Mouse (Mus musculus): ENCODE measurements around the gene AC129217.1. TPM values are rescaled to one million over a fixed set of nuclear protein-coding genes. Genes with fewer than 3 reads are reported as not detected.
A peak's percentile ranks its signal among the peaks of the same experiment; 100 is the strongest.
"Not testable (repeated sequence)": the region's sequence is repeated elsewhere in the genome, so short reads cannot be mapped to it uniquely, and the experiment has no call there.

AC129217.1 gene
- polyA plus RNA-seq, 1 experiment = not detected

DNA sequence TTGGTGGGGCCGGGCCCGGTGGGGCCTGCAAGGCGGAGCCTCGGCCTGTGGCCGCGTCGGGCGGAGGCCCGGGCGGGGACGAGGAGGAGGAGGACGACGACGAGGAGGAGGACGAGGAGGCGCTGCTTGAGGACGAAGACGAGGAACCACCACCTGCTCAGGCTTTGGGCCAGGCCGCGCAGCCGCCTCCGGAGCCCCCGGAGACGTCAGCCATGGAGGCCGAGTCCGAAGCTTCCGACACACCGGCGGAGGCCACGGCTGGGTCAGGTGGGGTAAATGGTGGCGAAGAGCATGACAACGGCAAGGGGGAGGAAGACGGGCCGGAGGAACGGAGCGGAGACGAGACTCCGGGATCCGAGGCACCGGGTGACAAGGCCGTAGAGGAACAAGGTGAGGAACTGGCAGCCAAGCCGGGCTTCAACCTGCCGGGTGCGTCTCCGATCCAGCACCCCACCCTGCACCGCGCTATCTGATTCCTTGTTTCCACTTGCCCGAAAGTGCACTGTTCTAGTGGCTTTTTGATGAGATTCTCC is 9.1 kb upstream of the AC129217.1 start:
- H3K4me3 ChIP-seq (ENCODE audit: insufficient read depth, low read length) = peak overlapping the region; percentile 68
- TF ChIP-seq CTCF (IDR thresholded peaks at IDR 0.05; ENCODE audit: extremely low read depth, insufficient read depth, low read length) = no peak
- no peak for TF ChIP-seq POLR2A (IDR thresholded peaks at IDR 0.05; ENCODE audit: extremely low read depth, insufficient read depth, low read length)
- peak overlapping the region; percentile 89 for H3K27ac ChIP-seq (ENCODE audit: insufficient read depth, low read length)
- peaks cover 3% of the 10 kb centered on the region; the same call in 1 of the 2 replicates for H3K4me1 ChIP-seq (ENCODE audit: control insufficient read depth, insufficient read depth, low read length)

DNA sequence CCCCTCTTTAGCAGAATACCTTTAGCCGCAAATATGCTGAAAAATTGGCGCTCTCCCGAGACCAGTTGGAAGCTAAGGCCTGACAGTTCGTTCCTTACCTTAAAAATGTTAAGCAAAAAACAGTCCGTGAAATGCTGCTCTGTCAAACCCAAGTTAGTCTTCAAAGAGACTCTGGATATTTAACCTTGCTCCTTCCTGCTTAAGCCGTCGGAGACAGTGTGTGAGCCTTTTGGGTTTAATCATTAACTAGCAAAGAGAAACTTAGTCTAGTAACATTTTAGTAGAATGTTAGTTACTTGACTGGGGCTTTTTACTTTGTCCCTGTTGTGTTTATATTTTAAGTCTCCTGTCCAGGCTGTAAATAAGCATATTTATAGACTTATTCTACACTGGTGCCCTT is 8.4 kb upstream of the AC129217.1 start:
- H3K4me1 ChIP-seq (ENCODE audit: control insufficient read depth, insufficient read depth, low read length) = peaks cover 3% of the 10 kb centered on the region; the same call in 1 of the 2 replicates
- no peak overlapping the region for H3K27ac ChIP-seq (ENCODE audit: insufficient read depth, low read length)
- TF ChIP-seq POLR2A (IDR thresholded peaks at IDR 0.05; ENCODE audit: extremely low read depth, insufficient read depth, low read length) (no peak), CTCF (IDR thresholded peaks at IDR 0.05; ENCODE audit: extremely low read depth, insufficient read depth, low read length) (no peak)
- H3K4me3 ChIP-seq (ENCODE audit: insufficient read depth, low read length) = peak overlapping the region; percentile 68

DNA sequence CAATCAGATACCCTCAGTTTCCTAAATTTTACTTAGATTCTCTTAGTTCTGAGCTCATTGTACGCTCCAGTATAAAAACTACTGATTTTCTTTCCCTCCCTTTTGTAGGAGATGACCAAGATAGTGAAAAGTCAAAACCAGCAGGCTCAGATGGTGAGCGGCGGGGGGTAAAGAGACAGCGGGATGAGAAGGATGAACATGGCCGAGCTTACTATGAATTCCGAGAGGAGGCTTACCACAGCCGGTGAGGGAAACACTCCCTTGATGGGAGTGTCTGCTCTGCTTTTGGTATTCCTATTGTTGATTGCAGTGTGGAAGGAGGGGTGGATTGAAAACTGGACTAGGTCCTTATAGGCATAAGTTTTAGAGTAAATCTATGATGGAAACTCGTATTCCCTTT is 6.9 kb upstream of the AC129217.1 start:
- Histone ChIP-seq H3K4me3 (ENCODE audit: insufficient read depth, low read length) (no peak overlapping the region; the same call in 1 of the 2 replicates), H3K4me1 (ENCODE audit: control insufficient read depth, insufficient read depth, low read length) (peaks cover 2% of the 10 kb centered on the region; the same call in 1 of the 2 replicates), H3K27ac (ENCODE audit: insufficient read depth, low read length) (no peak overlapping the region)
- TF ChIP-seq POLR2A (IDR thresholded peaks at IDR 0.05; ENCODE audit: extremely low read depth, insufficient read depth, low read length) = no peak
- TF ChIP-seq CTCF (IDR thresholded peaks at IDR 0.05; ENCODE audit: extremely low read depth, insufficient read depth, low read length) = no peak

GRCm38 (mm10) chr19:8830664-8831063 is 1.1 kb downstream of the AC129217.1 start:
- Histone ChIP-seq H3K27ac (ENCODE audit: insufficient read depth, low read length) (no peak overlapping the region), H3K4me1 (ENCODE audit: control insufficient read depth, insufficient read depth, low read length) (no peaks in the 10 kb centered on the region), H3K4me3 (ENCODE audit: insufficient read depth, low read length) (no peak overlapping the region)
- TF ChIP-seq POLR2A (IDR thresholded peaks at IDR 0.05; ENCODE audit: extremely low read depth, insufficient read depth, low read length) = no peak
- no peak for TF ChIP-seq CTCF (IDR thresholded peaks at IDR 0.05; ENCODE audit: extremely low read depth, insufficient read depth, low read length)

GRCm38 (mm10) chr19:8831262-8831661 is 1.7 kb downstream of the AC129217.1 start:
- Histone ChIP-seq H3K4me3 (ENCODE audit: insufficient read depth, low read length) (no peak overlapping the region), H3K27ac (ENCODE audit: insufficient read depth, low read length) (no peak overlapping the region), H3K4me1 (ENCODE audit: control insufficient read depth, insufficient read depth, low read length) (no peaks in the 10 kb centered on the region)
- TF ChIP-seq POLR2A (IDR thresholded peaks at IDR 0.05; ENCODE audit: extremely low read depth, insufficient read depth, low read length) = no peak
- TF ChIP-seq CTCF (IDR thresholded peaks at IDR 0.05; ENCODE audit: extremely low read depth, insufficient read depth, low read length) = no peak

- TF ChIP-seq POLR2A (IDR thresholded peaks at IDR 0.05; ENCODE audit: extremely low read depth, insufficient read depth, low read length) (no peak), CTCF (IDR thresholded peaks at IDR 0.05; ENCODE audit: extremely low read depth, insufficient read depth, low read length) (no peak)
- Histone ChIP-seq H3K4me3 (ENCODE audit: insufficient read depth, low read length) (no peak overlapping the region), H3K27ac (ENCODE audit: insufficient read depth, low read length) (no peak overlapping the region), H3K4me1 (ENCODE audit: control insufficient read depth, insufficient read depth, low read length) (peaks cover 2% of the 10 kb centered on the region; the same call in 1 of the 2 replicates)
Observed at GRCm38 (mm10) chr19:8832971-8833370, 3.4 kb downstream of the AC129217.1 start.

DNA sequence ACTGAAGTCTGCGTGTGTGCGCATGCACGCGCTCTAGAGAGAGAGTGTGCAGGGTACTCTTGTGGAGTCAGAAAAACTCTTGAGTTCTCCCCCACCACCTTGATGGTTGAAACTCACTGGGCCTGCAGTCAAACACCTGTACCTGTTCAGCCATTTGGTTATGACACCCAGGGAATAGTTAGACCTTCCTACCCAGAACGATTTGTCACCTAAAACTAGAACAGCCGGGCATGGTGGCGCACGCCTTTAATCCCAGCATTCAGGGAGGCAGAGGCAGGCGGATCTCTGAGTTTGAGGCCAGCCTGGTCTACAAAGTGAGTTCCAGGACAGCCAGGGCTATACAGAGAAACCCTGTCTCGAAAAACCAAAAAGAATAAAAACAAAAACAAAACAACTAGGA is 6.8 kb downstream of the AC129217.1 start:
- H3K27ac ChIP-seq (ENCODE audit: insufficient read depth, low read length); H3K4me1 ChIP-seq (ENCODE audit: control insufficient read depth, insufficient read depth, low read length); H3K4me3 ChIP-seq (ENCODE audit: insufficient read depth, low read length): not testable (repeated sequence)

- H3K4me1 ChIP-seq (ENCODE audit: control insufficient read depth, insufficient read depth, low read length) = peaks cover 2% of the 10 kb centered on the region; the same call in 1 of the 2 replicates
- H3K27ac ChIP-seq (ENCODE audit: insufficient read depth, low read length) = peak within 1 kb of the TSS; percentile 96
- H3K4me3 ChIP-seq (ENCODE audit: insufficient read depth, low read length) = peak within 1 kb of the TSS; percentile 68
- TF ChIP-seq CTCF (IDR thresholded peaks at IDR 0.05; ENCODE audit: extremely low read depth, insufficient read depth, low read length) (no peak; the same call in 1 of the 2 replicates), POLR2A (IDR thresholded peaks at IDR 0.05; ENCODE audit: extremely low read depth, insufficient read depth, low read length) (peak; percentile 48)
Observed at GRCm38 (mm10) chr19:8837251-8837791, 7.7 kb downstream of the AC129217.1 start, which contains the start of gene Bscl2. Bscl2 (plus strand) TSS chr19:8837467.

- Histone ChIP-seq H3K4me3 (ENCODE audit: insufficient read depth, low read length) (peak overlapping the region; percentile 68), H3K27ac (ENCODE audit: insufficient read depth, low read length) (peak overlapping the region; percentile 96), H3K4me1 (ENCODE audit: control insufficient read depth, insufficient read depth, low read length) (peaks cover 2% of the 10 kb centered on the region; the same call in 1 of the 2 replicates)
- TF ChIP-seq POLR2A (IDR thresholded peaks at IDR 0.05; ENCODE audit: extremely low read depth, insufficient read depth, low read length) (no peak; the same call in 1 of the 2 replicates), CTCF (IDR thresholded peaks at IDR 0.05; ENCODE audit: extremely low read depth, insufficient read depth, low read length) (no peak)
Observed at GRCm38 (mm10) chr19:8838041-8838730, 8.6 kb downstream of the AC129217.1 start.
